Mouse (Mus musculus): ENCODE measurements around the gene Vps54.

DNA sequence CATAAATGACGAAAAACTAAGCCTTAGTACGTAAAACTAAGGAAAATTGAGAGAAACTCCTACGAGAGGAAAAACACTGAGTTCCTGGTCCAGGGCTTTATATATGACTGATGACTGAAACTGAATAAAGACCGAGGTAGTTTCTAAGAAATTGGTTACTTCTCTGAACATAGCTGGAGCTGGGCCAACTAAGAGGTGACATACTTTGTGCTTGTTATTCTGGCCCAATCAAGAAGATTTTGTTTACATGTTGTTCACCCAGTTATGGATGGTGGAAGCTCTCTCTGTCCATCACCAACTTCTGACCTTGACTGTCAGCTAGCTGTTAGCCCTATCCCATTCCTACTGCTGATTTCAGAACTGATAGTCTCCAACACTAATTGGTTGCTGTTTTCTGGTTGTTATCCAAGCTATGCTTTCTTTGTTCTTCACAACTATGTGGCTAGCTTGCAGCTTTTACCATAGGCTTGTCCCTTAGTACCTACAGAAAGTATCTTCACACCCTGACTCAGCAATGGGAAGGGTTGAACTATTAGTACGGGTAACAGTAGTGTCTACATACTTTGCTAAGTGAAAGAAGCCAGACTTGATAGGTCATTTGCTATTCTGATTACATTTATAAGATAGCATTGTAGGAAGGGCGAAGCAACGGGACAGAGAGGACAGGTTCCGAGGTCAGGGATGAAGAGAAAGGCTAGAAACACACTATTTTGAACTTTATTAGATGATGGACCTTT lies 19.1 kb upstream of the Vps54 start:
- TF ChIP-seq CTCF (IDR thresholded peaks at IDR 0.05; ENCODE audit: low read depth) (no peak), EP300 (IDR thresholded peaks at IDR 0.05; ENCODE audit: low read depth) (no peak)

All from liver, postnatal 0 days (tissue).